Mouse (Mus musculus) heart, adult 11 months (tissue): Measurements from ENCODE around the gene Vstm2l.

ENCODE experiments used
- DNase-seq: peaks from one replicate; pipeline ENCODE4 v3.0.0; 2022

Gene Vstm2l

DNA sequence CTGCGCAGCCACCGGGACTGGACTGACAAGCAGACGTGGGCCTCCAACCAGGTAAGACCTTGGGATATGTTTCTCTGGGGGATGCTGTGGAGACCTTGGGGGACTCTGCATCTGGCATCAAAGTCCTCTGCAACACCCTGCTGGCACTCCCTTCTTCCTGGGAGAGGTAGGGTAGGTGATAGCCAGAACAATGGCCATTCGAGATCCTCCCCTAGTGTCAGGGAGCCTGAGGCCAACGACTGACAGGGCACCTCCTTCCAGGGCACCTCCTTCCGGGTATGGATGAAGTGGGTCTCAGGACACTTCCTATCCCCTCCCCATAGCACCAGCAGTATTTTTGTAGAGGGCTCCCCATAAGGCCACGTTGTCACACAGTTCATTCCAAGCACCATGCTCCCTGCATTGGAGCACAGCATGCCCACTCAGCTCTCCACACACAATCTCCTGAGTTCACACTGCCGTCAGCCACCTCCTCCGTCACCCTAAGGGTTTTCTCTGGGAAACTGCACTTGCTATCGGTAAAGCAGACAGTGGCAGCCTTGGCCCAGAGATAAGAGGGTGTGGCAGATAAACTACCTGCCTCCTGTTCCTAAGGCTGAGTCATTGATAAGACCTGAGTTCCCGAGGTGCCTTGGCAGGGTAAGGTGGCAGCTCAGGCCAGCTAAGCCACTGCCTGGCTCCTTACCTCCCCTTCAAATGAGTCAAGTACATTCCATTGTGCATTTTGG lies 21.2 kb downstream of the Vstm2l start:
- DNase-seq: no peak

DNA sequence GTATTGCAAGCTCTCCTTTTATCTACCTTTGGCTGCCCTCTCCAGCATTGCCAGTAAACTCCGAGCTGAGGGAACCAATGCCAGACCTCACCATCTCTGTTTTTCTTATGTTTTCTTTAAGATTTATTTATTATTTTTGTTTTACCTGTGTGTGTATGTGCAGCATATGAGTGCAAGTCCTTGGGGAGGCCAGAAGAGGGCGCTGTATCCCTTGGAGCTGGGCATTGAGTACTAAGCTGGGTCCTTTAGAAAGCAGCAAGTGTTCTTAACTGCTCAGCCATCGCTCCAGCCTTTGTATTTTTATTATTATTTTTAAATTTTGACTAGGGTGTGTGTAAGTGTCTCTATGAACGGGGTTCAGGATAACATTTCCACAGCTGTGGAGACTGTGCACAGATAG lies 22.2 kb downstream of the Vstm2l start:
- DNase-seq: no peak

DNA sequence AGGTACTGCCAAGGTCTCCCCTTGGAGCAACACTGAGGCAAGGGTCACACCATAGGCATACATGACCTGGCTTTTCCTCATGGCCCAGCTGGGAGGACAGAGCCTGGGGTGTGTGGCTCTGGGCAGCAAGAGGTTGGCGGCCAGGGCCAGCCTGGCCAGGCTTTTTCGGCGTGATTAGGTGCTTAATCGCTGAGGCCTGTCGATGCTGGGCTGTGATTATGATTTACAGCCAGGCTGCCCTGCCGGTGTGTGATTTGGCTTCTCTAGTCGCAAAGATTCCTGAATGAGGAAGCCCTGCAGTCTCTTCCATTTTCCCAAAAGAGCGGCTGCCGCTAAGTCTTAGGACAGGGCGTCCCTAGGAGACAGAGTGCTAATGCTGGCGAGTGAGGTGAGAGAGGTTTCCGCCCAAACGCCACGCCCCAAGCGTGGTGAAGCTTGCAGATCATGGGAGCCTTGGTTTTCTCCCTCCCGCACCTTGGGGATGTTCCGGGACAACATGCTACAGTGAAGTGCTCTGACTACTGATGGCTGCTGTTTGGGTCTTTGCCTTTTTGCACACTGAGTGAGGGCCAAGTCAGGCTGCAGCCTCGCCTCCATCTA lies 26.2 kb downstream of the Vstm2l start:
- DNase-seq: no peak

DNA sequence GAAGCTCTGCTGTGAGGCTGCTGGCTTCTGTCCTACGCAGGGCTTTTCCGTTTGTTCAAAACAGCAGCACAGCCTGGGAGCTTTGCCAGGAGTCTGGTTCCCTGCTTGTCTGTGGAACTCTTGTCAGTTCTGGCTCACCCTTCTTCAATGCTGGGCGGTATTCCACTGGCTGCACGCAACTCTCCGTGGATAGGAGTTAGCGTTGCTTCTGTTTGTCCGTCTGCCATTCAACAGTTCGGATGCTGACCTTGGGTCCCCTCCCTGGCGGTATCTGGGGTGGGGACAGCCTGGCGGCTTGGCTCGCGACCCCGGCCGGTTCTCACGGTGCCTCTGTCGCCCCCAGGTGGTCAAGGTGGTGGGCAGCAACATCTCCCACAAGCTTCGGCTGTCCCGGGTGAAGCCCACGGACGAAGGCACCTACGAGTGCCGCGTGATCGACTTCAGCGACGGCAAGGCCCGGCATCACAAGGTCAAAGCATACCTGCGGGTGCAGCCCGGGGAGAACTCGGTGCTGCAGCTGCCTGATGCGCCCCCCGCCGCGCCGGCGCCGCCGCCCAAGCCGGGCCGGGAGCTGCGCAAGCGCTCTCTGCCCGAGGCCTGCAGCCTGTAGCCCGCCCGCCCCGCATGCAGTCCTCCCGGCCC lies 29.2 kb downstream of the Vstm2l start:
- peak; percentile 98 for DNase-seq

DNA sequence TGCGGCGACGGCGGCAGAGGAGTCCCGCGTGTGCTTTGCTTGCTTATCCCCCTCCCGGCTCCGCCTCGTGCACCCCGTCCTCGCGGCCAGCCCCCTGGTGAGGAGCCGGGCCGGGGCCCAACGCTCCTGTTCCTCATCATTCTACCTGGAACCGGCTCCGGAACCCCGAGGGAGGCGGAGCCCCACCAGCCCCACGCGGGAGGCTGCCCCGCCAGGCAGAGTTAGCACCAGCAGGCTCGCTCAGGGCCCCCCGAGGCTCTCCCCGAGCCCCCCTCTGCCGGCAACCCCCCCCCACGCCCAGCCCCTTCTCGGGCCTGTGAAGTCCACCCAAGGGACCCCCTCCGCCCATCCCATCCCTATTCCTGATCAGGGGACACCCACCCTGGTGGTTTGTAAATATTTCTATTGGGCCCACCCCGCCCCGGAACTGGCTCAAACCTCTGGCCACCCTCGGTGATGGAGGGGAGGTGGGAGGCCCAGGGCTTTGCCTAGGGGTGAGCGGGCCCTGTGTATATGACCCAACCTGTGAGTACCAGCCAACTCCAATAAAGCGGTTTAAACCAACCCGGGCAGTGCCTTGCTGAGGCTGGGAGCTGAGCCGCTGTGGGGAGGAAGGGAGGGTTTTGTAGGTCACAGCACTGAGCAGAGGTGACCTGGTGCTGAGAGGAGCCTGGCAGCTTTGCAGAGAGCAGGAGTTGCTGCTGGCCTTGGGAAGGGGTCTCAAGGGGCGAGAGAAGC lies 29.9 kb downstream of the Vstm2l start:
- DNase-seq: peak; percentile 92

DNA sequence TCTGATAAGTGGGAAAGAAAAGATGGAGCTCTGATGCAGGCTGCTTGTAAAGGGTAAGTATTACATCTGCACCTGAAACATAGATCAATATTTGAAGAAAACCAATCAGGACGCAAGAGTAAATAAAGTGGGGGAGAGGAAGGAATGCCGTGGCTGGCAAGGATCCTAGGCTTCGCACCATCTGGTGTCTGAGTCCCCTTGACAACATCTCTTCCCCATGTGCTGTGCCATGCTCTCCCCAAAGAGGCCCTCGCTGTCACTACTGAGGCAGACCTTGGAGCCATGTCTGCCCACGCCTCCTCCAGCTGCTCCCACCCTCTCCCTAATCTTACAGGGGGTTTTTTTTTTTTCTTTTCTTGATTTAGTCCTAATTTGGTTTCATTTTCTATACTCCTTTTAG lies 39.5 kb downstream of the Vstm2l start:
- DNase-seq: no peak

DNA sequence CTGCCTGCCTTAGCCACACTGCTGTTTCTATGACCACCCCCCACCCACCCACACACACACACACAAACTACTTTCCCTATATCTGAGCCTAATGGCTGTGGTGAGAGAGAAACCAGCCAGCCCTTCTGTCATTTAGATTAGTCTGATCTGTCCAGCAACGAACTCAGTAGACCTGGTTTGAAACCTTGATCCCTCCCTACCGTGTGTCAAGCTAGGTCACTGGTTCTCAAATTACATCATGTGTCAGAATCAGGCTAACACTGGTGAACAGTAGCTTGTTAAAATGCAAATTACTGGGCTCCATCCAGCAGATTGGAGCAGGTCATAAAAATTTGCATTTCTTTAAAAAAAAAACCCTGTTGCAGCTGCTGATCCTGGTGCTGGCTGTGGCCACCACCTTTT lies 43.3 kb downstream of the Vstm2l start:
- DNase-seq: no peak

DNA sequence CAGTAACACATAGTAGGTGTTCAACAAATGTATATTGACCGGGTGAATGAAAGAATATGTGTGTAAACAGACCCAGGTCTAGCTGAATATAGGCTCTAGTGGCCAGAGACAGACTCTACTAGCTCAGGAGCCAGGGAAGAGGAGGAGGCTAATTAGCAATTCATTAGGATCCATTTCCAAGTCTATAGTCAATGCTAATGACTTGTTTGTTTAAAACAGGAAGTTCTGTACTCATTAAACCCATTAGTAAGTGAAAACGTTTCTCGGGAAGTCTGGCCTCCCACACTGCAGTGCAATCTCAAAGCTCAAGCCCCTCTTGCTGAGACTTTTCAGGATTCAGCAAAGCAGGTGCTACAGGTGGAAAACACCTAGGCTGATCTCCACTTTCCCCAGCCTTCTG lies 53.4 kb downstream of the Vstm2l start:
- no peak for DNase-seq

DNA sequence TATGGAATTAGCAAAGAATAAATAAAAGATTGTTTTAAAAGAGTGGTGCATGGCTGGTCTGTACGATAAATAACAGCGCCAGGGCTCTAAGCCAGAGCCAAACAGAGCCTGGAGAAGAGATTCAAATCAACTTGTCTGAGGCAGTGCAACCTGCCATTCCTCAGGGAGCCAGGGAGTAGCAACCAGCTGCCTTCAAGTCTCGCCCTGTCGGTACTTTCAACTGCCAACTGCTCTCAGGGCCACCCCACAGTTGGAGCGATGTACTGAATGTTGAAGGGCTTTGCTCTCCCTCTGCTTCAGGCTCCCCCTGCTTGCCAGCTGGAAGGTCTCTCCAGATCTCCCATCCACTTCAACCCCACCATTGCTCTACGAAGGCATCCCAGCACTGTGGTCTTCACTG lies 55.7 kb downstream of the Vstm2l start:
- DNase-seq: no peak

DNA sequence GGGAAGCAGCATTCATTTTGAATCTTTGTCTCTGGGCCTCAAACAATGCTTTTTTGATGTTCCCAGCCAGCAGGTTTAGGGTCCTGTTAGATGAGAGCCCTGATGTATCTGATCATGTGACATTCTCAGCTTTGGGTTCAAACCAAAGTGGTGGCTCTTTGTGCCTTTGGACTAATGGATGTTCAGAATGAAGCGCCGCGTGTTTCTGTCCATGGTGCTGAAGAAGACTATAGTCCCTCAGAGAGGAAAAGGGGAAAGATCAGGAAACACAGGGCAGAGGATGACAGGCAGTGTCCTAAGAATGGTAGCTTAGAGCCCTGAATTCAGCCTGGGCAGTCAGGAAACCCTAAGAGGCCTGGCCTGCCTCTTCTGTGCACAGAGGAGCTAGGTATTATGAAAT lies 56.2 kb downstream of the Vstm2l start:
- no peak for DNase-seq

DNA sequence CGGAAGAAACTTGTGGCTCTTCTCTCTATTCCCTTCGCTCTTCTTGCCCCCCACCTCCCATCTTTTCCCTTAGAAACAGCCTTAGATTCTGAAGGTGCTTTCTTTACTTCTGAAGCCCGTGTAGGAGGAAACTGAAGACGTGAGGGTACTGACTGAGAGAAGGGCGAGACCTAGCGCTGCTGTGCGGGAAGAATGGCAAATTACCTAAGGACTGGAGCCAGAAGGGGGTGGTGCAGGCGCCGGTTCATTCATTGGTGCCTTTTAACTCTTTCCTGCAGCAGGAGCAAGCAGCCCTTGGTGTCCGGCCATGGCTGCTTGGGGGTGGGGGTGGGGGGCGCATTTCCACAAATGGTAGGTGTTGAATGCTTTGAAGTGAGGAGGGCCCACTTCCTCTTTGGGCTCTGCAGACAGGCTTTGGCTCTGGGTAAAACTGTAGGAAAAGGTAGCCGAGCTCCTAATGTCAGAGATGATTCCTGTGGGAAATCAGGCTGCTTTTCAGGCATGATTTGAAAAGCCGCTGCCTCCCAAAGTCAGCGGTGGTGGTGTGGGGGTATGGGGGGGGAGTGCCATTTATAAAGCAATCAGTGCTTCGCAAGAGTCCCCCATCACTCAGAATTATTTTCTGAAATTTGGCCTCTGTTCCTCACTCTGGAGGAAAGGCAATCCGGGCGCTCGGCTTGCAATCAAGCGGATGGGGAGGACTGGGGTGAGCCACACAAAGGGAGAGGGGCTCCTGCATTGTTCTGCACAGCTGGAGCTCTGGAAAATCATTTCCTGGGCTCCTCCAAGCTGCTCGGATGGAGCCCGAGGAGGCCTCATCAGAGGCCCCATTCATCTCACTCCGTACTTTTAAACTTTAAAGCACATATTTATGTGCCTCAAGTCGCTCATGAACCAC lies 60.4 kb downstream of the Vstm2l start:
- no peak for DNase-seq

DNA sequence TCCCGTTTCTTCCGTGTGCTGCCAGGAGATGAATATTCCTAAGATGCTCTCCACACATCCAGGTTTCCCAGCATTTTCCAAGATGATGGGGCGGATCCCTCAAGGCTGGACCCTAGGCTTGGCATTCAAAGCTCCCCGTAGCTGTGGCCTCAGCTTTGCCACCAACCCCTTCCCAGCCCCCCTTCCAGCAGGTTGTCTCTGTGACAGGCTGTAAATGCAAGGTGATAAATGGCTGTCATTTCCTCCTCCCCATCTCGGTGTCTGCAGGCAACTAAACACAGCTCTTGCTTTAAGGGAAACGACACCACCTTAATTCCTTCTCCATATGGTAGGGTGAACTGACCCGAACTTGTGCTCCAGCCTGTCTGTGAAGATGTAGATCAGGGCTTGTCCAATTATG lies 61.1 kb downstream of the Vstm2l start:
- no peak for DNase-seq

DNA sequence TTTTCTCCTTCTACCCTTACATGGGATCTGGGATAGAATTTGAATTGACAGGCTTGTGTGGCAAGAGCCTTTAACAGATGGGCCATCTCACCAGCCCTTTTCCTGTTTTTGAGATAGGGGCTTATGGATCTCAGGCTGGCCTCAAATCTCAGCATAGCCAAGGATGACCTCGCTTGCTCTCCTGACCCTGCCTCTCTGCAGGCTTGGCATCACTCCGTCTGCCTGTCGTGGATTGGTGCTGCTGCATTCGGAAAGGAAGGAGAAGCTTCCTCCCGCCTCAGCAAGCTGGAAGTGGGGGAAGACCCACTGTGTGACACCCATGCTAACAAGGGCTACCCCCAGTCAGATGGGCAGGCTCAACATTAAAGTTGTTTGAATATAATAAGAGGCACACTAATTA lies 64.8 kb downstream of the Vstm2l start:
- DNase-seq: no peak

DNA sequence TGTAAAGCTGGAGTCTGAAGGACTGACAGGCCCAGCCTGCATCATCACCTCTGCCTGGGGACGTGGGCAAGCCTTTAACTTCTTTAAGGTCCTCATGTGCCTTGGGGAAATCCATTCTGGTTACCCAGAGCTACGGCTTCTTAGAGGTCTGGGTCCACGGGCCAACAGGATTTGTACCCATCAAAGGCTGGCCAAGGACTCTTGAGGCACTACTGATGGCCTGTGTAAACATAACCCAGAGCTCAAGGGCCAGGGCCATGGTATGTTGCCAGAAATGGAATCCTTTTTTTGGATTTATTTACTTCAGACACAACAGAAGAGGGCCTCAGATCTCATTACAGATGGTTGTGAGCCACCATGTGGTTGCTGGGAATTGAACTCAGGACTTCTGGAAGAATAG lies 68.3 kb downstream of the Vstm2l start:
- DNase-seq: no peak

DNA sequence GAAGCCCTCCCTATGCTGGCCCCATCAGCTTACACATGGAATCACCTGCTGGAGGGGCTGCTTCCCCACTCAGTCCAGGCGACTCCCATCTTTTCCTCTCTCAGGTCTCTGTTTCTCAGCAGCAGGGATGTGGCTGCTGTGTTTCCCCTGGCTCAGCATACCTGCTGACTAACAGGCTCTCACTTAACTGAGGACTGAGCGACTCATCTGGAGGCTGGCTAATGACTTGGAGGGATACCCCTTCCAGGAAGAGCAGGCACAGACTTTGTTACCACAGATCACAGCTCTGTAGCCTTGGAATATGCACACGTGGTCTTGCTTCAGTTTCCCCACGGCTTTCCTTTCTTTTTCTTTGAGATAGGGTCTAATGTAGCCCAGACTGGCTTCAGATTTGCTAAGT lies 68.8 kb downstream of the Vstm2l start:
- peak; percentile 77 for DNase-seq

DNA sequence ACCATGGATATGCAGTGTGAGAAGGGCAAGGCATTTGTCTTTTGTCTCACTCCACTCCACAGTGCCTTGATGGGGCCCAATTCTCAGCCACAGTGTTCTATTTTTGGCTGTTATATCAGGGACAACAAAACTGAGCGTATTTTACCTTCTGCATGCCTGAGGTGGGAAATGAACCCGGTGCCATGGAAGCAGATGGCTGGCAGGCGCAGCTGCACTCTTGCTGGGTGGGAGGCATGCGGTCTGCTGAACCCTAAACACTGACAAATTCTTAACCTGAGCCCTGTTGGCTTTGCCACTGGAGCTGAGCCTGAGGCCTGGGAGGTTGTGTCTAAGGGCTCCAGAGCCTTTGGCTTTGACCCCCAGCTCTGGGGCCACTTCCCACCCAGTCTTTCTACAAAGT lies 71.2 kb downstream of the Vstm2l start:
- no peak for DNase-seq

DNA sequence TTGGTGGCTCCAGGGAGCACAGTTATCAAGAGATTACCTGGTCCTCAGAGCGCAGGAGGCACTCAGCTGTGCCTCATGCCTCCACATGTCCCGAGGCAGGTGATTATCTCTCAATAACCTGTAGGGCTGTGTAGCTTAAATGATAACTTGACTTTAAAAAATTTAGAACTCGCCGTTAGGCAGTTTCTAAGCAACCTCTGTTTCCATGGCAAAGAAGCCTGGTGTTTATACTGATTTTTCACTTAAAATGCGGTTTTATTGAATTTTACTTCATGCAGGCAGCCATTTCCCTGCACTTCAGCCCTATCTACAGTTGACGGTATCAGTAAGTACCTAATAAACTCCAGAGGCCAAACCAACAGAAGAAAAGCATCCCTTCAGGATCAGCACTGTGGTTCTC lies 71.8 kb downstream of the Vstm2l start:
- no peak for DNase-seq

DNA sequence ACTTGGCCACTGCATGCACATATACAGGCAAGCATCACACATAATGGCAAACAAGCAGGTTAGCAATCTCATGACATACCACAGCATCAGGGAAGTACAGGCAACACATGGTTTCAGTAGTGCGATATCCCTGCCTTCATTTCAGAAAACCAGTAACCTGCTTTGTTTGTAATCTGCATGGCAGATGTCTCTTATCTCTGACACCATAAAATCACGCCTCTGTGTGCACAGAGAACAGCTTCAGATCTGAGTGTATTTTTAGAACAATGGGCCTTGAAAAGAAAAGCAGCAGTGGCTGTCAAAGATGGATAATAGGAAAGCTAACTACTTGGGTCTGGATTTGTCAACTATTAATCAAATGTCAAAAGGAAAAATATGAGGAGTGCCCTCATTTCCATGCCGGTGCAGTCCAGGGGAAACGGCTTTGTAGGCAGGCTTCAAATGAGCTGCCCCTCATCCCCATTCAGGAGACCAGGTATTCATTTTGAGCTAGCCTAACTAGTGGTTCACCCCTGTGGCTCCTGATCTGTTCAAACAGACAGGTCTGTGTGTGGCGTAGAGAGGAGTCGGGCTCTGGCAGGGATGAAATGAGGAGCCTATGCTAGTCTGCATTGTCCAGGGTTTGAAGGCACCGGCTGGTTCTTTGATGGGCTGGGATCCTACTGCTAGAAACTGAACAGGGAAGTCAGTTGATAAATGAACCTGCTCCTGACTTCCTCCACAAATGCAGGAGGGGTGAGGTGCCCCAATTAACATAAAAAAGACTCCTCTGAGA lies 74.2 kb downstream of the Vstm2l start:
- no peak for DNase-seq

DNA sequence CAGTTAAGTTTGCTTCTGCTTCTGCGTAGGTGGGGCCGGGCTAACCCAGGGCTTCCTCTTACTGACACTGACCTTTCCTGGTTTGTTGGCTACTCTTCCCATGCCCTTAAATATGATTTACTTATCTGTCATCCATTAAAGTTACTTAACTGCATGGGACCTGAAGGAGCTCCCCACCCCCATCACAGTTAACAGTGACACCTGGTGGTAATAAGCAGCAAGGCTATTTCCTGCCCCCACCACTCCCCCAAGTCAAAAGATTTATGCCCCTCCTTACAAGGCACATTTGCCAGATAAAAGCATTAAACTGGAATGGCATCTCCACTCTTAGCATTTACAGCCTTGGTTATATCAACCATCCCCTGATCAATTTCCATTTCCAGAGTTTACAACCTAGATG lies 75.5 kb downstream of the Vstm2l start:
- no peak for DNase-seq

DNA sequence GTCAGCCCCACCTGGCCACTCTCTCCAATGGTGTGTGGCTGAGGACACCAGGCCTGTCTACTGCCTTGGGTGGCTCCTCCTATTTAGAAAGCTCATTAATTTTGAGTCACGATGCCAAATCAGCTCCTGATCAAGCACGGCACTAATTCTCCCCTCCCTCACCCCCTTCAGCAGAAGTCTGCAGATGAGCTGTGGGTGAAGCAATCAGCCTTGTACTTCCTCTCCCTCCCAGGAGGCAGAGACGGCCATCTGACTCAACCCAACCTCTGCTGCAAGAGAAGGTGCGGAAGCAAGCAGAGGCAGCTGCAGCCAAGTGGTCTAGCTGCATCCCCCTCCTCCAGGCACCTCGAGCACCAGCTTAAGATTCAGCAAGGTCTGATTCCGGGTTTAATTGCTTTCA lies 76.6 kb downstream of the Vstm2l start:
- no peak for DNase-seq

DNA sequence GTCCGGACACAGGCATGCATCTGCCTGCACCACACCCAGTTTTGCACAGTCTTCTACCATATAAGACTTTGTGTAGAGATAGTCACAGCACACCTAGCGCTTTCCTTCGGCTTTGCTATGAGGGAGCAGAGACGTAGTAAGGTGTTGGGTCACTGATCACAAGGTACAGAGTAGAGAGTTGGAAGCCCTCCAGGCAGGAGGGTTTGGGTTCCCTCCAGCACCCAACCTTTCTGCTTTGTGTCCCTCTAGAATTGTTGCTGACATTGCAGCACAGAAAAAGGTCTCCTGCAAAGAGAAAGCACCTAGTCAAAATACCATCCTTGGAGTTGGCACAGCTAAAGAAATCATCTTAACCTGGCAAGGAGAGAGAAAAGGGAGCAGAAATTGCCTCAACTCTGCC lies 78.0 kb downstream of the Vstm2l start:
- DNase-seq: no peak
